Mouse (Mus musculus): ENCODE measurements around the gene Bub3. TPM values are rescaled to one million over a fixed set of nuclear protein-coding genes. Genes with fewer than 3 reads are reported as not detected.

Gene Bub3
- polyA plus RNA-seq (2012): 65.5 and 67.0 TPM in 2 replicates

DNA sequence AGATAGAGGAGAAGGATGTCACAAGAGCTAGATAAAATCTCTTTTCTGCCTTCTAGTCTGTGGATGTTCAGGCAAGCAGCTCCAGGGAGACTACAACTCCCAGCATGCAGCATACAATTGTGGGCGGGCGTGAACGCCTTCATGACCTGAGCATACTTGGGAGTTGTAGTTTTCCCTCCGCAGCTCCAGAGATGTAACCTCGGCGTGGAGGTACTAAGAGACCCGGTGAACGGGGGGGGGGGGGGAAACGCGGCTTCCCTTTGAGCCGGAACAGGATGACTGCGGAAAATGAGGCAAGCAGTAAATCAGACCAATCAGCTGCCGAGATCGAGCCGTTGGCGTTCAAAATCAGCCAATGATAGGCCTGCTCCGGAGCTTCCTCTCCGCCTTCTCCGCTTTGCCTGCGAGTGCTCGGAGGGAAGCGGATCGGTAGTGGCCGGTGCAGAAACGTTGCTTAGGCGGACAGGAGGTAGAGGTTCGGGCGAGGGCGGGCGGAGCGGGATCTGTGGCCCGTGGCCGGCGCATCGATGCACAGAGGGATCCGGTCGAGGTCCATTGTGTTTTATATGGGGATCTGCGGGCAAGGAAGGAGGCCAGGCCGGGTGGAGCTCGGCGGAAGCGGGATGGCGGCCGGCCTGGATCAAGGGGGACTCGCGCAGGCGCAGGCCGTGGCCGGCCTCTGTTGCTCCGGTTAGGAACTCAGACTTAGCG, at the start of gene Bub3:
Gene Bub3 (plus strand): TSS at position 237 of the 711 bp plus-strand sequence.
- no peak for TF ChIP-seq GATA1 (IDR thresholded peaks at IDR 0.05; ENCODE audit: low read length)

DNA sequence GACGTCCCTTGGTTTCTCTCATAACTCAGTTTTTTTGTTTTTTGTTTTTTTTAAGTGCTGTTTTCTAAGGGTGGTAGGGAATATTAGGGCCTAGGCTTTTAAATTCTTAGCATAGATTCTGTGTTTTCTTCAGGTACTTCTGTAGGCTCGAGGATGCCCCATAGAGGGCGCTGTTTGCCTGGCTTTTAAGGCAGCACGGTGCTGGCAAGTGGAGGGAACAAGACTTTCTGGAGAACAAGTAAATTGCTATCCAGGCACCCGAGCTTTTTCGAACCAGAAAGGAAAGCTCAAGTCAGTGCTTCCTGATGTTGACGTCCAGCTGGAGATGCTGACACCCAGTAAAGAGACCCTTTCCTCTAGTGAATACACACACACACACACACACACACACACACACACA, 20.0 kb upstream of the Bub3 start:
- TF ChIP-seq GATA1 (IDR thresholded peaks at IDR 0.05; ENCODE audit: low read length): no peak

DNA sequence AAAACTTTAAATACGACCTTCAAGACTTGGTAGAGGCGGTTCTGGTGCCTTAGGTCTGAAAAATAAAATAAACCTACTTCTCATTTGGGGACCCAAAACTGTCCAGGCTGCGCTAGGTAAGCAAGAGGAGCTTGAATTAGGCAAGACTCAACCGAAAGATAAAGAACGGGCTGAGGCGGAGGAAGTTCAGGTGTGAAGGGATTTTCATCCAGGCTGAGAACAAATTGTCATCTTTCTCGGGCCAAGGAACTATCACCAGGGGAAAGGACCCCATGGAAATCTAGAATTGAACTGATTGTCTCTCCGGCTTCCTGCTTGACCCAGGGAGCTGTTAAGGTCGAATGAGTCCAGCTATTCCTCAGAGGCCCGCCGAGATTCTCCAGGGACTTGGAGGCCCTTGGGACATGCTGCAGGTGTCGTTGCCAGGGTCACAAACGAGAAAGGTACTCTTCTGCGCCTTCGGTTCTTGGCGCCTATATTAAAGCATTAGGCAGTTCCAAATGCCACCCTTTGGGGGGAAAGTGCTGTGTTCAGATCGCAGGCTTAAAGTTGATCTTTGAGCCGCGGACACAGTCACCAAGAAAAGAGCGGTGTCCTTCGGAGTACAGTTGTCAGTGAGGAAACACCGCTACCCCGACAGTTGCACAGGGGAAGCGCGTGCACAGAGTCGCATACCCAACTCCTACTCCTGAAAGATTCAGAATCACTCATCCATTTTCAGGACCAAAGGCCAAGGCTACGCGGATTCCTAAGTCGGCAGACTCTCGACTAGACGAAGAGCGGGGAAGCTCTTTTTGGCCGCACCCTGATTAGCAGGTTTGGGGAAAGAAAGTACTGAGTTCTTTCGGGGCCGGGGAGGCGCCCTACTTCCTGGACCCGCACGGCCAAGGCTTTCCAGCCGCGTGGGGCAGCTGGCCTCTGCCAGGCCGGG, 18.6 kb upstream of the Bub3 start:
- TF ChIP-seq GATA1 (IDR thresholded peaks at IDR 0.05; ENCODE audit: low read length): no peak

DNA sequence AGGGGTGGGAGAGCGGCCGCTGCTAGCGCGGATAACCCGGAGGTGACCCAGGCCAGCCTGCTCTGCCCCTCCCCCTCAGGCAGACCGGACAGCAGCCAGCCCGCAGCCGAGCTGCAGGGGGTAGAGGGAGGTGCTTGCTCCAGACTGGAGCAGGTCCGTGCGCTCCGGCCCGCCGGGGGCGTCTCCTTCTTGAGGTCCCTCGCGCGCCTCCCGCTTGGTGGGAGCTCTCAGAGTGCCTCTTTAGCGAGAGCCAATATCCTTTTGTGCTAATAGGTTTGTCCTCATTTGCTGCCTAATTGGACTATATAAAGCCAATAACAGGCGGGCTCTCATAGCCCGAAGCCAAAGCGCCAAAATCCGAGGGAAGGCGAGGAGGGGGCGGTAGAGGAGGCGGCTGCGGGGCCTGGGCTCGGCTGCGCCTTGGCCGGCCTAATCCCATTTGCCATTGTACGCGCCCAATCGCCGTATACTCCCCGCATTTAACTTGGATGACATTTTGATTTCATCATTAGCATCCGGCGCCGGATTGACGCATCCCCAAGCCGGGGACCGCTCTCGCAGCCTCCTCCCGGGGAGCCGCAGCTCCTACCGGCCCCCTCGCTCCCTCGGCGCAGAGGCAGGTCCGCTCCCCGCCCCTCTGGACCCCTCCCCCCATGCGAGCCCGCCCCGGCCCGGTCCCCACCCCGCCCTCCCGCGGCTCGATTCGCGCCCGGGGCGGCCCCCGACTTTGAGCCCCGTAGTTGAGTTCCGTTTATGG, 17.7 kb upstream of the Bub3 start, which contains the start of gene Hmx3:
Gene Hmx3 (plus strand): TSS at position 753 of the 757 bp plus-strand sequence.
- TF ChIP-seq GATA1 (IDR thresholded peaks at IDR 0.05; ENCODE audit: low read length): no peak

DNA sequence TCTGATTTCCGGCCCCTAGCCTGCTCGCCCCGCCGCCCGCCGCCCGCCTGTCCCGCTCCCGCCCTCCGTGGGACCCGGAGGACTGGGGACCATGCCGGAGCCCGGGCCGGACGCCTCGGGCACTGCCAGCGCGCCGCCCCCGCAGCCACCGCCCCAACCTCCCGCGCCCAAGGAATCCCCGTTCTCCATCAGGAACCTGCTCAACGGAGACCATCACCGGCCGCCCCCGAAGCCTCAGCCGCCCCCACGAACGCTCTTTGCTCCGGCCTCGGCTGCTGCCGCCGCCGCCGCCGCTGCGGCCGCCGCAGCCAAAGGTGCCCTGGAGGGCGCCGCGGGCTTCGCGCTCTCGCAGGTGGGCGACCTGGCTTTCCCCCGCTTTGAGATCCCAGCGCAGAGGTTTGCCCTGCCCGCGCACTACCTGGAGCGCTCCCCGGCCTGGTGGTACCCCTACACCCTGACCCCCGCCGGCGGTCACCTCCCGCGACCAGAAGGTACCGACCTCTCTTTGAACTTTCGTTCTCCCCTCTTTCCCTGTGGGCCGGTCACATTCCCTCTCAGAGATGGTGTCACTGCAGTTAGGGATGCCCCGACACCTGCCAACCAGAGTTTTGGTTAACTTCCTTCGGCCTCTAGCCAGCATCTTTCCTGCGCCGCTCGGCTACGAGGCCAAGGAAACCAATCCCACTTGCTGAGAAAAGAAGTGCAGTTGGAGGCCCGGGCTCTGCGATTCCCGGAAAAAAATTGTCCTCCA, 17.0 kb upstream of the Bub3 start:
- TF ChIP-seq GATA1 (IDR thresholded peaks at IDR 0.05; ENCODE audit: low read length): no peak

DNA sequence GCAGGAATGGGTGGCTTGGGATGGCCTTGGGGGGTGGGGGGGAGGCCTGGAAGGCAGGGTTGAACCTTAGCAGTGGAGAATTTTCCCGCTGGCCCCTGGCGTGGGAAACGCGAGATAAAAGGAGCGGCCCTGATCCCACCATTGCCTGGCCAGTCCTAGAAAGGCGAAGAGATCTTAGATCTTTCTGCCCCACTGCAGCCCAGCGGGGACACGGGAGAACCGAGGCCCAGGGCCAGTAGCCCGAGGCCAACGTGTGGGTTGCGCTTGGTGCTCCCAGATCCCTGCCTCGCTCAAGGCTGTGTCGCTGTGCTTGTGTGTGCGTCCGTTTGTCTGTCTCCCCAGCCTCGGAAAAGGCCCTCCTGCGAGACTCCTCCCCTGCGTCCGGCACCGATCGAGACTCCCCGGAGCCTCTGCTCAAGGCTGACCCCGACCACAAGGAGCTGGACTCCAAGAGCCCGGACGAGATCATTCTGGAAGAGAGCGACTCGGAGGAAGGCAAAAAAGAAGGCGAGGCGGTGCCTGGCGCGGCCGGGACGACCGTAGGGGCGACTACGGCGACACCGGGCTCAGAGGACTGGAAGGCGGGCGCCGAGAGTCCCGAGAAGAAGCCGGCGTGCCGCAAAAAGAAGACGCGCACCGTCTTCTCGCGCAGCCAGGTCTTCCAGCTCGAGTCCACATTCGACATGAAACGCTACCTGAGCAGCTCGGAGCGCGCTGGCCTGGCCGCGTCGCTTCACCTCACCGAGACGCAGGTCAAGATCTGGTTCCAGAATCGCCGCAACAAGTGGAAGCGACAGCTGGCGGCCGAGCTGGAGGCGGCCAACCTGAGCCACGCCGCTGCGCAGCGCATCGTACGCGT, 16.2 kb upstream of the Bub3 start:
- TF ChIP-seq GATA1 (IDR thresholded peaks at IDR 0.05; ENCODE audit: low read length): no peak

DNA sequence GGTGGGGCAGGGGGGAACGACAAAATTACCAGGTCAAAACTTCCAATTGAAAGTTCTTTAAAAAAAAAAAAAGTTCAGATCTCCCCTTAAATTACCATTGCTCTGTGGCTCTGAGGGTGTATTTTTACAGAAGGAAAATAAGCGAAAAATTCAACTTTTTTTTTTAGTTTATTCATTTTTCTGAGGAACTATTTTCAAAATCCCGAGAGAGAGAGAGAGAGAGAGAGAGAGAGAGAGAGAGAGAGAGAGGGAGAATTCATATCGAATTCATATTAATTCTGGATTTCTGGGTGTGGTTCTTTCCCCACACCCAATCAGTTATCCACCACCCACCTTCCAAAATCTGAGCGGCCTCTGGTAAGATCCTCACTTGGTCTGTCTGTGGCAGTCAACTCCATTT, 15.2 kb upstream of the Bub3 start:
- TF ChIP-seq GATA1 (IDR thresholded peaks at IDR 0.05; ENCODE audit: low read length): no peak

DNA sequence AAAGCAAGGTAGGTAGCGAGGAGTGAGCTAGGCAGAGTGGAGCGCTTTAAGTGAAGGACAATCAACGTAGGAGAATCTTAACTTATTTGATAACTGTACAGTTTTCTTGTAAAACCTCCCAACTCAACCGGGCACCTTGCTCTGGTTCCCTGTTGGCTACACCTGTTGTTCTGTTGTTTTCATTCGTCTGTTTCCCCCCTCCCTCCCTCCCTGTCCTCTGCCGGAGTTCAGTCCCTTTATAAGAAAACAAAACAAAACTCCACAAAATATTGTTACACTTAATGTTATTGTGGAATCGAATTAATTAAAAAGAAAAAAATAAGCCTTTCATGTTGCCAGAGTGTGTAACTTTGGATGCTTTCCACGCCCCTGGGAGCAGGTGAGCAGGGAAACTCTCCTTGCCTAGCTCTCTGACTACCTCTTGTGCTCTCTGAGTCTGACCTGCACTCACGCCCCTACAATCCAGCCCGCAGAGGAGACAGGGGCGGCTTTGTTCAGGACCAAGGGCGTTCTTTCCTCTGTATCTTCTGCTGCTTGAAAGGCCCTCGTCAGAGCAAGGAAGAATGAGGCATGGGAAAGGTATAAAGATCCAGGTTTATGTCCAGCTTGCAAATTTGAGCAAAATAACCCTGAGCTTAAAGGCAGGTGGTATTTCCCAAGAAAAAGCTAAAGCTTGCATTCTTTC, 14.2 kb upstream of the Bub3 start:
- no peak for TF ChIP-seq GATA1 (IDR thresholded peaks at IDR 0.05; ENCODE audit: low read length)

DNA sequence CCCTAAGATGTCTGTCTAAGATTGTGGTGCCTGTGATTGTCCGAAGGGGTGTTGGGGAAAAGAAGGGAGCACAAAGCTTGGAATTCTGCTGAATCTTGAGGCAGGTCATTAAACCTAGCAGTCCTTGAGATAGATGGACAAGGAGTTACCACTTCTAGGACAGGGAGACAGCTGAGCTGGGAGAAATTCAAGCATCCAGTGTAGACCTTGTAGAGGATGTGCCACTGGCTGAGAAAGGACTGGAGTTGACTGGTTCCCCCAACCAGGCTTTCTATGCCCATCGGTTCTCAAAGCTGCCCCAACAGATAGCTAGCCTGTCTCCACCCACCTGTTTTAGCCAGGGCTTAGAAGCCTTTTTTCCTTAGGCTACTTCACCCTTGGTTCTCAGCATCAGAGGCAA, 13.6 kb upstream of the Bub3 start:
- no peak for TF ChIP-seq GATA1 (IDR thresholded peaks at IDR 0.05; ENCODE audit: low read length)

DNA sequence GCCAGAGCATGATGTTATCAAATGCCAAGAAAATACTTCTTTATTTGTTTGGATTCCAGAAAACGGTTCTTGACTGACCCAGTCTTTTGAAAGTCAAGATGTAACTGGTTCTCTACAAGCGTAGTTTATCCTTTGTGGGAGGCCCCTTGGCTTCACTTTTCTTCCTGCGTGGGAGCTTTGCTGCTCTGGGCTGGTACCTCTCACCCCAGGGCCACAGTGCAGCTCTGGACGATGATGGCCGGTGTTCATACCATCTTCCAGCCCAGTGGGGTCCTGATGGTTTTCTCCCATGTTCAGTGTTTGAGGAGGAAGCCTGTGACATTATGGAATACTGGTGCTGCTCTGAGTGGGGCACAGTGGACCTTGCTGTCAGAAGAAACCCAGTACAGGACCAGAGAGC, 12.5 kb upstream of the Bub3 start:
- TF ChIP-seq GATA1 (IDR thresholded peaks at IDR 0.05; ENCODE audit: low read length): no peak

DNA sequence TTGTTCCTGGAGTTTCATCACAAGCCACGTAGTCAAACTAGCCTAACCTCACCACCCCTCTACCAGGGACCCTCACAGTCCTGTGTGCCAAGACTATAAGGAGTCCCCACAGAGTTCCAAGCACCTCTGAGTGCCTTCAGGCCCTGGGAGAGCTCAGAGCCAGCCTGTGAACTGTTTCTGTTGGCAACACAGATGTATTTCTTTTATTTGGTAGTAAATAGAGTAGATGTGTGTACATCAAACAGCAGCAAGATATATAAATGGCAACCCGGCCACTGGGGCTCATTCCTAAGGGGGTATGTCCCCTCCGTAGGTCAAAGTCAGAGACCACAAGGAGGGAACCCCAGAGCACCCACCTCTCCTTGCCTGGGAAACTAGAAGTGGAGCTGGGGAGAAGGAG, 11.5 kb upstream of the Bub3 start, which contains the start of gene Hmx2:
Gene Hmx2 (plus strand): TSS at position 301 of the 400 bp plus-strand sequence.
- TF ChIP-seq GATA1 (IDR thresholded peaks at IDR 0.05; ENCODE audit: low read length): no peak

DNA sequence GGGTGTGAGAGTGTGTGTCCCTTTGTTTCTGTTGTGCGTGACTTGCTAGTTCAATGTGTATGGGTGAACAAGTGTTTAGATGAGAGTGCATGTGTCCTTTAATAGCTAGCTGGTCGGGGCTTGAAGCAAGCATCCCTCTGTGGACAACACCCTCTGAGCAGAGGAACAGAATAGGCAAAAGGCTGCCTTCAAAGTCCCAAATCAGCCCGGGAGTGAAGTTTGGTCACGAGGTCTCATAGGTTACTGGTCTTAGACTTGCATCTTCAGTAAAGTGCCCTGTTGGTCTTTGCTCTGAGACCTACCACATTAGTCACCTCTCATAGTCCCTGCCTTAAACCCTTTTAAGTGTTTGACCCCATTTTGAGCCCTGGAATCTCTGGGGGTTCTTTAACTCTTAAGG, 8.6 kb upstream of the Bub3 start:
- TF ChIP-seq GATA1 (IDR thresholded peaks at IDR 0.05; ENCODE audit: low read length): no peak

DNA sequence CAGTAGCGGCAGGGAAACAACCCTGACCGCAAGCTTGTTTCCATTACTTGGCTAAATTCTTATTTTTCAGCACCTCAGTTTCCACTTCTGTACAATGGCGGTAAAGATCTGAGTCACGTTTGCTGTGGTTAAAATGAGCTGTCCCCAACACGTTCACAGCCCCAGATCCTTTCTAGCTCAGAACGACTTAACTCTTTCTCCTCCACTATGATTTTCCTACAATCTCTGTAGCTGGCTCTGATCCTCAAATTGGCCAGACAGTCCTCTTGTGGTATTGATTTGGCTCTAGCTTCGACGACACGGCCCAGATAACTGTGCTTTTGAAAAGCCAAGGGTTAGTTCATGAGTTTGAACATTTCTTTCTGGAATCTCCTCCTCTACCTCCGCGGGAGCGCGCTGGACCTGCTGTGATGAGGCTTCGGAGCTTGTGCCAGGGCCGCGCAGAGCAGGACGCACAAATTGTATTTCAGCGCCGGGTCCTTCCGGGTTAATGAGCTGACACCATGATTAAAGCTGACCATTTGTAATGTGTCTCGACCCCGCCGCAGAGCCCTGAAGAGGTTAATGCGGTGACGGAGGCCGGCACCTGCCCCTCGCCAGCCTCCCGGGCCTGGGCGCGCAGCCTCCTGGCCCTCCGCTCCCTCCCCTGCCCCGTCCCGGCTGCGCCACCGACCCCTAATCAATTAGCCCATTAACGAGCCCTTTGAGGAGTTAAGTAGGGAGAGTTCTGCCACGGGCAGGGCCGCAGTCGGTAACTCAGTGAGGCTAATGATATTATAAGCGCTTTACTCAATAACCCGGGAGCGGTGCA, 7.9 kb upstream of the Bub3 start:
- TF ChIP-seq GATA1 (IDR thresholded peaks at IDR 0.05; ENCODE audit: low read length): no peak

Data from G1E-ER4 (cell line).